Comparison of ENCODE assay signal across 19 mouse cellular contexts in genomic region chr6:26440445-26440844, GRCm38 (mm10).
DNase-seq lines count a peak whose midpoint lies in the region; ATAC-seq and TF ChIP-seq lines count a peak whose summit lies in the region.
"Had no signal": no experiment of that assay in that cellular context is flagged by ENCODE, and none has a peak within 500 bp of the region (broad histone marks: within the 10 kb centered on the region; RNA-seq: fewer than 3 reads in every experiment).

No protein-coding gene starts in this region.

- H3K4me3 ChIP-seq in hindbrain, embryonic 11.5 days (ENCODE audit: low read depth, low read length): no peak overlapping the region
- H3K4me3 ChIP-seq in hindbrain, embryonic 10.5 days: no peak overlapping the region
- H3K4me3 ChIP-seq in hindbrain, embryonic 12.5 days: no peak overlapping the region
- H3K4me3 ChIP-seq in midbrain, embryonic 14.5 days (replicated peaks; ENCODE audit: low read depth, low read length): no peak overlapping the region
- no peak overlapping the region for H3K4me3 ChIP-seq in intestine, postnatal 0 days (ENCODE audit: low read depth, low read length)
- H3K4me3 ChIP-seq: heart, embryonic 15.5 days; liver, embryonic 13.5 days; megakaryocyte, embryonic 14.5 days had no signal

- peak; percentile 47 for DNase-seq in hindbrain, embryonic 11.5 days (ENCODE audit: low spot score)
- DNase-seq in hindbrain, embryonic 10.5 days (ENCODE audit: low spot score): no peak
- peak; percentile 65 for DNase-seq in midbrain, embryonic 14.5 days
- DNase-seq in retina, postnatal 1 day: peak; percentile 50
- DNase-seq: B cell, adult 2 months; cerebellum, postnatal 36 days; heart, adult 18-20 months; kidney, adult 8-10 months; liver, embryonic 13.5 days; right cerebral cortex, postnatal 14 days; thymus, postnatal 4 days had no signal

- H3K9ac ChIP-seq in hindbrain, embryonic 11.5 days (ENCODE audit: low read depth, low read length): no peak overlapping the region
- H3K9ac ChIP-seq in hindbrain, embryonic 12.5 days: no peak overlapping the region
- H3K9ac ChIP-seq in midbrain, embryonic 14.5 days (replicated peaks; ENCODE audit: low read length): no peak overlapping the region
- no peak overlapping the region for H3K9ac ChIP-seq in intestine, postnatal 0 days (ENCODE audit: low read depth, low read length)
- H3K9ac ChIP-seq: heart, embryonic 15.5 days; liver, embryonic 13.5 days had no signal

- TF ChIP-seq CTCF in intestine, postnatal 0 days (IDR thresholded peaks at IDR 0.05; ENCODE audit: low read depth): no peak

- no peaks in the 10 kb centered on the region for H3K27me3 ChIP-seq in hindbrain, embryonic 11.5 days (ENCODE audit: control insufficient read depth, insufficient read depth, low read length)
- H3K27me3 ChIP-seq in hindbrain, embryonic 10.5 days (ENCODE audit: insufficient read depth, poor library complexity, severe bottlenecking): no peaks in the 10 kb centered on the region
- H3K27me3 ChIP-seq in hindbrain, embryonic 12.5 days: no peaks in the 10 kb centered on the region
- no peaks in the 10 kb centered on the region for H3K27me3 ChIP-seq in midbrain, embryonic 14.5 days (ENCODE audit: control insufficient read depth, insufficient read depth, low read length)
- no peaks in the 10 kb centered on the region for H3K27me3 ChIP-seq in intestine, postnatal 0 days (replicated peaks; ENCODE audit: control insufficient read depth, insufficient read depth, low read length)
- H3K27me3 ChIP-seq: heart, embryonic 15.5 days; liver, embryonic 13.5 days; megakaryocyte, embryonic 14.5 days; Patski had no signal

- H3K4me2 ChIP-seq in hindbrain, embryonic 11.5 days (replicated peaks; ENCODE audit: low read depth, low read length): no peak overlapping the region
- H3K4me2 ChIP-seq in hindbrain, embryonic 12.5 days (replicated peaks): no peak overlapping the region
- H3K4me2 ChIP-seq in midbrain, embryonic 14.5 days (ENCODE audit: low read length): no peak overlapping the region
- H3K4me2 ChIP-seq in intestine, postnatal 0 days (replicated peaks; ENCODE audit: low read depth): no peak overlapping the region
- H3K4me2 ChIP-seq: heart, embryonic 15.5 days; liver, embryonic 13.5 days had no signal

- ATAC-seq in hindbrain, embryonic 11.5 days (ENCODE audit: low FRiP score): peak; percentile 94
- peak; percentile 91 for ATAC-seq in hindbrain, embryonic 12.5 days (ENCODE audit: low FRiP score)
- peak; percentile 83 for ATAC-seq in midbrain, embryonic 14.5 days (ENCODE audit: low FRiP score, low TSS enrichment)
- ATAC-seq in megakaryocyte-erythroid progenitor cell, adult 5-6 weeks (replicated peaks; ENCODE audit: low FRiP score, low TSS enrichment, poor library complexity, severe bottlenecking): no peak
- ATAC-seq in frontal cortex, adult (ENCODE audit: low TSS enrichment): no peak
- ATAC-seq in intestine, postnatal 0 days: no peak
- ATAC-seq: Patski had no signal

- peaks cover 3% of the 10 kb centered on the region; the same call in 1 of the 2 replicates for H3K4me1 ChIP-seq in hindbrain, embryonic 11.5 days (replicated peaks; ENCODE audit: control insufficient read depth, insufficient read depth, low read length)
- H3K4me1 ChIP-seq in hindbrain, embryonic 10.5 days (replicated peaks): peaks cover 8% of the 10 kb centered on the region
- H3K4me1 ChIP-seq in hindbrain, embryonic 12.5 days: peaks cover 8% of the 10 kb centered on the region; the same call in 1 of the 2 replicates
- peaks cover 5% of the 10 kb centered on the region; the same call in 1 of the 2 replicates for H3K4me1 ChIP-seq in midbrain, embryonic 14.5 days (ENCODE audit: control insufficient read depth, insufficient read depth, low read length)
- no peaks in the 10 kb centered on the region for H3K4me1 ChIP-seq in intestine, postnatal 0 days (replicated peaks; ENCODE audit: control insufficient read depth, insufficient read depth, low read length)
- H3K4me1 ChIP-seq: heart, embryonic 15.5 days; liver, embryonic 13.5 days; megakaryocyte, embryonic 14.5 days had no signal

- 40% methylated on average over 3 of the region's 3 CpGs for WGBS in hindbrain, embryonic 11.5 days
- 50% methylated on average over 3 of the region's 3 CpGs for WGBS in hindbrain, embryonic 10.5 days
- WGBS in hindbrain, embryonic 12.5 days: 43% methylated on average over 3 of the region's 3 CpGs
- 19% methylated on average over 3 of the region's 3 CpGs for WGBS in midbrain, embryonic 14.5 days
- WGBS in intestine, postnatal 0 days: 86% methylated on average over 3 of the region's 3 CpGs

- H3K27ac ChIP-seq in hindbrain, embryonic 11.5 days (ENCODE audit: low read depth, low read length): no peak overlapping the region
- no peak overlapping the region for H3K27ac ChIP-seq in hindbrain, embryonic 10.5 days
- H3K27ac ChIP-seq in hindbrain, embryonic 12.5 days: no peak overlapping the region
- H3K27ac ChIP-seq in midbrain, embryonic 14.5 days (replicated peaks; ENCODE audit: low read depth, low read length): no peak overlapping the region
- H3K27ac ChIP-seq in intestine, postnatal 0 days (ENCODE audit: low read depth, low read length): no peak overlapping the region
- H3K27ac ChIP-seq: heart, embryonic 15.5 days; liver, embryonic 13.5 days; stomach, postnatal 0 days had no signal

- H3K9me3 ChIP-seq in hindbrain, embryonic 11.5 days (ENCODE audit: control insufficient read depth, low read length): no peaks in the 10 kb centered on the region
- no peaks in the 10 kb centered on the region for H3K9me3 ChIP-seq in hindbrain, embryonic 10.5 days
- H3K9me3 ChIP-seq in hindbrain, embryonic 12.5 days (replicated peaks): no peaks in the 10 kb centered on the region
- no peaks in the 10 kb centered on the region for H3K9me3 ChIP-seq in midbrain, embryonic 14.5 days (ENCODE audit: control insufficient read depth, low read length)
- no peaks in the 10 kb centered on the region for H3K9me3 ChIP-seq in intestine, postnatal 0 days (ENCODE audit: control insufficient read depth)
- H3K9me3 ChIP-seq: heart, embryonic 15.5 days; liver, embryonic 13.5 days; megakaryocyte, embryonic 14.5 days had no signal

- H3K36me3 ChIP-seq in hindbrain, embryonic 11.5 days (ENCODE audit: control insufficient read depth, insufficient read depth, low read length): no peaks in the 10 kb centered on the region
- no peaks in the 10 kb centered on the region for H3K36me3 ChIP-seq in hindbrain, embryonic 10.5 days
- H3K36me3 ChIP-seq in hindbrain, embryonic 12.5 days: no peaks in the 10 kb centered on the region
- H3K36me3 ChIP-seq in midbrain, embryonic 14.5 days (ENCODE audit: control insufficient read depth, insufficient read depth, low read length): no peaks in the 10 kb centered on the region
- H3K36me3 ChIP-seq in intestine, postnatal 0 days (ENCODE audit: control insufficient read depth, insufficient read depth): no peaks in the 10 kb centered on the region
- H3K36me3 ChIP-seq: heart, embryonic 15.5 days; liver, embryonic 13.5 days had no signal

Comparison
In these comparisons a context has a peak if more than half of its experiments do, and no peak if none do; other contexts are left out.
1. ATAC-seq: peak in hindbrain, embryonic 11.5 days (single experiment), hindbrain, embryonic 12.5 days (single experiment) and midbrain, embryonic 14.5 days (single experiment); none in megakaryocyte-erythroid progenitor cell, adult 5-6 weeks (single experiment), frontal cortex, adult (single experiment) and intestine, postnatal 0 days (single experiment).